Mouse (Mus musculus): ENCODE data around the gene Kif1b.
"Not testable (repeated sequence)": the region's sequence is repeated elsewhere in the genome, so short reads cannot be mapped to it uniquely, and the experiment has no call there.

Kif1b gene

DNA sequence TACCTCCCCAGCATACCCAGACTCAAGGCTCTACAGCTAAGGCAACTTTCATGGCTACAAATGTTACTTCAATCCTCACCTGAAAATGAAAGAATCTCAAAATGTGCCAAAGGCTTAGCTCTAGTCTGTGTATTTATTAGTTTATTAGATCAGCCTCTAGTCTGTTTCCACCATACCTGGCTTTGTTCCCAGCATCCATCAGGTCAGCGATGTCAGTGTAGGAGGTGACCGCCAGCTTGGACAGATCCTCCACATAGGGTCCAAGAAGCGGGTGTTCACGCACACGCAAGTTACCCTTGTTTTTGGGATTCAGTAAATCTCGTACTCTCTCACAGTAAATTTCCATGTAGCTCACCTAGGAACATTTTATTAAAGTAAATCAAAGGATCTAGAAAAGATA, 37.0 kb downstream of the Kif1b start:
- DNase-seq (ENCODE audit: low spot score in 2 of 2), result no peak

DNA sequence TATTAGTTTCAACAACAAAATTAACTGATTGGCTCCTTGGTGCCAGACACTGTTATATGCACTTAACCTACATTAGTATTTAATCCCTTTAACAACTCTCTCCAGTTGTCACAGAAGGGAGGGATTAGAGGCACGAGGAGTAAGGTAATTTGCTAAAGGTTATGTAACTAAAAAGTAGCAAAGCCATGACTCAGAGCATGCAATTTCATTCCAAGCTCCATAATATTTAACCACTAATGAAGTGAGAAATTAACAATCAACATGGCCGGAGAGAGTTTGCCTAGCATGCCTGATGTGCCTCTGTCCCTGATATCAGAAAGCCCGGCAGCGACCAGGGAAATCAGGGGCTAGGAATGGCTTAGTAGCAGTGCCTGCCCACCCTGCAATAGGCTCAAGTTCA, 38.5 kb downstream of the Kif1b start:
- DNase-seq (ENCODE audit: low spot score in 2 of 2), result no peak

DNA sequence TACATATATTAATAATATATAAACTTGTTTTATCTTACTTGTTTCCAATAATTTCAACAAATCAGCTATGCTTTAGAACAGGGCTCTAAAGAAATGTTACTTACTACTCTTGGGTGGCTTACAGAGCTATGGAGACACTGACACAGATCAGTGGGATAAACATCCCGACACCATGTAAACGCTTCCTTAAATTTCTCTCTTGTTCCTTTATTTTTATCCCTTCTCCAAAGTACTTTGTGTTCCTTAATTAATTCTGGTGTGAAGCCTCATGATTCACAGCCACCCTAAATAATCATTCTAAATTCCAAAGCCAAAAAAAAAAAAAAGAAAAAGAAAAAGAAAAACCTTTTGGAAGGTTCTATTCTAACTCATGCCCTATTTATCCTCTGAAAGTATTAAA, 42.6 kb downstream of the Kif1b start:
- no peak for DNase-seq (ENCODE audit: low spot score in 2 of 2)

DNA sequence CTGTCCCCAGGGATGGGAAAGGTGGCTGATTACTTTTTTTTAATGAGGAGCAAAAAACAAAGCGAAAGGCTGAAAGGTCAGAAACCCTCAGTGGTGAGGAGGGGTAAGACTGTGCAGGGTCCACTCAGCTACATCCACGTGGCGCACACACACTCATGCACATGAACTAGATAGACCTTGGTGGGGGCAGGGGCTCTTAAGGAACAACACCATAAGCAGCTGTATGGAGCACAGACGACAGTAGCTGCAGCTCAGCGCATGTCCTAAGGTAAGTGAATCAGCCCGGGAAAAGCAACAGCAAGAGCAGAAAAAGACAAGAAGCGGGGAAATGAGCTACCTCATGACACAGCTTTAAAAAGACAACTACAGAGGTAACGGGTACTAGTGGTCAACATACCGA, 44.3 kb downstream of the Kif1b start:
- DNase-seq (ENCODE audit: low spot score in 2 of 2), result no peak

DNA sequence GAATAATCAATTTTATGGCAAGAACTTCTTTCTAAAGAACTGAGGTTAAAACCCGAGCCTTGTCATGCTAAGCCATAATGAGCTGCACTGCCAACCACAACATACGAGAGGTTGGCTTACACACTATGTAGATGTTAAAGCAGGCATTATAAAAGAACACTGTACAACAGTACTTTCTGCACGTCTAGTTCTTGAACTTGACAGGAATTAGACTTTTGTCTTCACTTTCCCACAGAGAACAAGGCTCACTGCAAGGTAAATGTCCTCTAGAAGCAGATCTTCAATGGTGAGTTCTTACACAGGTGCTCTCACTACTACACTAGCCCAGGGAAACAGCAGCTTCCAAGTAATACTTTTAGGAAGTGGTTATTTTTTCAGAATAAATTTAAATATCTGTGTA, 46.0 kb downstream of the Kif1b start:
- no peak for DNase-seq (ENCODE audit: low spot score in 2 of 2)

DNA sequence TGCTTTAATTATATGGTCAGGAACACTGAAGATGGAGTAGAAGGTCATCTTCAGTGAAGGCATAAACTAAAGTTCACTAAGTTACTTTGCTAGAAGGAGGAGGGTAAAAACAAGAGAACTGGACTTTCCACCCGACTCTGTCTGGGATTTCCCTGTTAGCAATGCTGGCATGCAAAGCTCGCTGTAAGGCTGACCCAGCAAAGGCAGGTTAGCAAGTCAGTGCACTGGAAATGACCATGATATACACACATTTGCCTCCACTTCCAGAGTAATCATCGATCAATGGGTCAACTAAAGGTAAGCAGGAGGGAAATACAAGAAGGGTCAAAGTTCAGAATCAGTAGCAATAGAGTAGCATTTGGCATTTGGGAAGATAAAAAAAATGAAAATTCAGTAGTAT, 46.6 kb downstream of the Kif1b start:
- no peak for DNase-seq (ENCODE audit: low spot score in 2 of 2)

DNA sequence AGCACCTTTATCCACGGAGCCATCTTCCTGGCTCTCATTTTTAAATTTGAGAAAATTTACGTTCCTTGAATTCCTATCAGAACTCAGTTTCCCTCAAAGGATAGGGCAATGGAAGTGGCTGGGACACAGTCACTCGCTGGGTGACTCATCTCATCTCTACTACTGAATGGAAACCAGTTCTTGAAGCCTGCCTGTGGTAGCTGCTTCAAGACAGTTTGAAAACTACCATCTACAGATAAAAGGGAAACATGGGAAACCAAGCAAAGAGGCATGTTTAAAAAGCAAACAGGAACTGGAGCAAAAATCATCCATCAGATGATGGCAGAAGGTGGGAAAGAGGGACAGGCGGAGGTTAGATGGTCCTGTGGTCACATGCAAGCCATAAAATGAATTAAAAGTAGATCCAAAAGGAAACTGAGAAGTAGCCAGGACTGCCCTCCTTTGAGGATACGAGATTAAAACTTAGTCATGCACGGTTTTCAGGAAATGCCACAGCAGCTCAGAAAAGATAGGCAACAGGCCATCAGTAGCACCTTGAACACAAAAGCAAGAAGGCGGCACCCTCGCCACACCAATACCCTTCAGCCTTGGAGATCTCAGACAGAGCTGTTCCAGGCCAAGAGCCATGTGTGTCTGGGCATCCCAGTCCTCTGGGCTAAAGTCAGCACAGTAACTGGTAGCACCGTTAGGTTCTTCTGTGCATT, 48.0 kb downstream of the Kif1b start:
- no peak for DNase-seq (ENCODE audit: low spot score in 2 of 2)

DNA sequence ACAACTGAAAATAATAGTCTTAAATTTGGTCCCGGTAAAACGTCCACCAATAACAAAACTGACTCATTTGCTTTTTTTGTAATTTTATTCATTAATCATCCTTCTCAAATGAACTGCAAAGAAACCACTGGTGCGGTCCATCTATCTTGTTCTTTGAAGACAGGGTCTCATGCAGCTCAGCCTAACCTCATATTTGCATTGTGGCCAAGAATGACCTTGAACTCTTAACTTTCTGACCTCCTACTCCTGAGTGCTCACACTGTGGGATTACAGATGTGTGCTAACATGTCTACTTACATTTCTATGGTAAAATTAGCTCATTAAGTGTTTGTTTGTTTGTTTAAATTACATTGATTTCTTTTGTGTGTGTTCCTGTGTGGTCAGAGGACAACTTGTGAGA, 48.6 kb downstream of the Kif1b start:
- DNase-seq (ENCODE audit: low spot score in 2 of 2), result no peak

DNA sequence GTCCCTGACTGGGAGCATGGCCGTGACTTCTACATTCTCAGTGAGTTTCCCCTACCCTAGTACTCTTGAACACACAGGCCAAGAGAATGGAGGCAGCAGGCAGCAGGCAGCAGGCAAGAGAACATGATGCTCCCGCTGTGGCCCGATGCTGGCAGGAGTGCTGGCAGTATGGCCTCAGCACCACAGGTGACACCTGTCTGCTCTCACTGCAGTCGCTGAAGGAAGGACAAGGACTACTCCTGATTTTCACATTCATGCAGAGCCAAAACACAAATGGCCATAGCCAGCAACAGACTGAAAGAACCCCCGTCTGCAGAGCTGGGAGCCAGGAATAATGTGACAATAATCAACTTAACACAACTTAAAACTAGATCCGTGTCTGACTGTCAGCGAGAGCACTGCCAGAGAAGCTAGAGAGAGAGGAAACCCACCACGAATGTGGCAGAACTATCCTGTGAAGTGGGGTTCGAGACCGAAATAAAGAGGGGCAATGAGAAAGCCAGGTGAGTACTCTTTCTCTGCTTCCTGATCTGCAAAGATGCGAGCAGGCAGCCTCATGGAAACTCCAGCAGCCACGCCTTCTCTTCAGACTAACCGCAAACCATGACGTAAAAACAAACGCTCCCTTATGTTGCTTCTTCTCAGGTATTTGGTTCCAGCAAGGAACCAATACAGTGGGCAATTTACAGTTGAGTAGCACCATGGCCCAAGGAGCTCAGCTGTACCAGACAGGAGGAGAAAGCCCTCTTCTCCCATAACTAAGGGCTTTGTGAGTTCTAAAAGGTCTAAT, 50.8 kb downstream of the Kif1b start:
- DNase-seq (ENCODE audit: low spot score in 2 of 2), result no peak

DNA sequence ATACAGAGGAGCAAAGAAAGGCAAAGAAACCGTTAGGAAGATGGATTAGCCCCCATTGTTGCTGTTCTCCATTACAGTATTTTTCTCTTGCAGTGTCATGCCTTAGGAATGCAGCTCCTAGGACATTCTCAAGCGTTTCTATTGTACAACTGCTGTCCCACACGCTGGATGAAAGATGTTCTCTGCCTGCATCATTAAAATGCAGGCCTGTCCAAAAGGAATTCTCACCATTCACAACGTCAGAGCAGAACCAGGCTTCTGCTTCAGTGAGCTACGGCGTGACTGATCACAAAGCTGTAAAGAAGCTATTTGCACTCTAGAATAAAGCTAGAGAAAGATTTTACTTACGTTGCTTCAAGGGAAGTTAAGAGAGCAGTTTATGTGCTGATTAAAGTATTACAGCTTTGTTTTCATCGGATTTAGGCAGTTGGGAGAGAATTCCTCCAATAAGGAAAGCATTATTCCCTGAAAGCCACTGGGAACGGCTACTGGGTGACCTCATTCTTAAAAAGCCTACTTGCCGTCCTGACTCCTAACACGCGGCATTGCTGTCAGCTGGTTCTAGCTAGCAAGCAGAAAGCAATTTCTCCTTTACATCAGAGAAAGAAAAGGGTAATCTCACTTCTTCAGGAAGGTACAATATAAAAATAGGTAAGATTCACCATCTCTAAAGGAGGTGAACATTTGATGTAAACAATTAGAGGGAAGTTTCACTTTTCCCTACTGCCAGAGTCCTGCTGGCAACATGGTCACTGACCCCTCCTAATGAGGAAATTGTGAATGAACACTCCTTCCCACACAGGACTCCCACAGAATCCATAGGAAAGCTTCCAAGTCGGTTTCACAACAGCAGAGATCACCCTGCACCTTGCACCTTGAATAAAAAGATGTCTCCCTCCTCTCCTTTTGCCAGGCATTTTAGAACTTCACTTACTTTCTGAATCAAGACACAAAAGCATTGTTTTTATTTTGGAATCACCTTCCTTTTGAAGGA, 51.9 kb downstream of the Kif1b start:
- DNase-seq (ENCODE audit: low spot score in 2 of 2), result no peak

DNA sequence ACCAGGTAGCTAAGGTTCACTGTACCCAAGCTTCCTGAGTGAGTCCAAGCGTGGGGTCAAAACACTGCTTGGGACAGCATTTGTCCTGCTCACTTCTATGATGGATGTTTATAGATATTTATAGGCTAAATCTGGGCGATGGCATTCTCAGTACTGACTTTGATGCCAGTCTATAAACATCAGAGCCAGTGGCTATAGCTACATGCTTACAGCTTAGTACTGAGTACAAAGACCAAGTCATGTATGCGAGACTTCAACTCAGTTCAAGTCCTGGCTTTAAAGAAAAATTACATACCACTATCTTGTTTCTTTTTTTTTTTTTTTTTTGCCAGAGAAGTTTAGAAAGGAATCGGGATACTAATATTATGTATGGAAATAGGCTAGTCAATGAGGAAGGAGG, 52.7 kb downstream of the Kif1b start:
- DNase-seq (ENCODE audit: low spot score in 2 of 2), result no peak

DNA sequence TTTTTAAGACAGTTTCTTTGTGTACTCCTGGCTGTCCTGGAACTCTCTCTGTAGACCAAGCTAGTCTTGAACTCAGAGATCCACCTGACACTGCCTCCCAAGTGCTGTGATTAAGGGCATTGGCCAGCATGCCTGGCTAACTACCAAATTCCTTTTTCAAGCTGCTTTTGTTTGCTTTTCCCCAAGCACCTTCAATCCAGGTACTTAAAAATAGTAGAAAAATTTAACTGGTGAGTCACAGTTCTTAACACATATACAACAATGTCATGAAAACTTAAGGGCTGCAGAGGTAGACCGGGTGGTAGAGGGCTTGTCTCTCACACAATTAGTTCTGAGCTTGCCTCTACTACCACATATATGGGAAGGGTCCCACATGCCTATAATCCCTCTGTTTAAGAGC, 58.2 kb downstream of the Kif1b start:
- DNase-seq (ENCODE audit: low spot score in 2 of 2), result no peak

DNA sequence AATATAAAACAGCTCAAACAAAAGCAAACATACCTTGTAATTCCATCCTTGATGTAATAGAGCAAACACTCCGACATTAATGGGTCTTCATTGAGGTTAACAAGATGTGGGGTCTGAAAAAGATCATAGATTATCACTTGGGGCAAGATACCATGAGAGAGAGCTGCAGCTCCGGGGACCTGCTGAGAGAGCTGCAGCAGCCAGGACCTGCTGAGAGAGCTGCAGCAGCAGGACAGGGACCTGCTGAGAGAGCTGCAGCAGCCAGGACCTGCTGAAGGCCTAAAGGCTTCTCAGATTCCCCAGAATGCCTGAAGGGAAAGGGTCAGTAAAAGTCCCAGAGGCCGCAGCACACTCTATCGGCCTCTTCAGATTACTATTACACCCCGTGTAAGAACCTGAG, 59.7 kb downstream of the Kif1b start:
- no peak for DNase-seq (ENCODE audit: low spot score in 2 of 2)

DNA sequence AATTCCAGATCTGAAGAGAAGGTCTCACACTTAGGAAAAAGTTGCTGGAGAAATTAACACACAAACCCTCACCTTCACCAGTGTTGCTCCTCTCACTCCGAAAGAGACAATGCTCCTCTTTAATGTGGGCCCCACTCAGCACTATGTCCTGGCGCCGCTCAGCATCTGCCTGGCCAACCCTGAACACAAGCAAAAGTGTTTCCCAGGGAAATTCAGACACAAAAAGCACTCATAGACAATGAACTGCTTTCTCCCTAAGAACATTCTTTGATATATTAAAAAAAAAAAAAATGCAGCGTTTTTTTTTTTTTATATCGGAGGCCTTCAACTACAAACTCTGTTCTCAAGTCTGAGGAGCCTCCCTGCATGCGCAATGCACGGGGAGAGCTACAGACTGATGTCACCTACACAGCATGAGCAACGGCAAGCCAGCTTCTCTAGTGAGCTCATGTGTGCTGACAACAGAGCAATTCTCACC, 60.3 kb downstream of the Kif1b start:
- peak; percentile 40 to 50 for DNase-seq (ENCODE audit: low spot score in 2 of 2)

DNA sequence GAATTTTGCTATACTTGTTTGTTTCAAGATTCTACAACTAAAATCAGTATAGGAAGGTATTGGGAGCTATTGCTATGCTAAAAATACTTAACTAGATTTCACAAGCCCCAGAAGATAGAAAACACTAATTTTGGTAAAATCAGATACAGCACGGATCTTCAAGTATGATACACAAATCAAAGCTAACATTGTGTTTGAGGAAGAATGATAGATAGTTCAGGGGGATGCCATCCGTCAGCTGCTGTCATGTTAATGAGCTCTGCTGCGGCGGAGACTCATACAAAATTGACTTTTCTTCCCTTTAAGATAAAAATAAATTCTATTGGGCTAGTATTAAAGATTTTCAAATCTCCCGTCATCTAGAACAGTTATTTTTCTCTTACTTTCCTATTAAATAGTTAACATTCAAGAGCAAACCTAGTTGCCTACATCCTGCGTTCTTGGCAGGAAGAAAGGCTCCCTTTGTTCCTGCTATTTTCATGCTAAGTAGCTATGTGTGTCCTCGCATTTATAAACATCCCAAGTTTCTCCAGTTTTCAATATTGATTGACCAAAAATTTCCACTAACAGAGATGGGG, 60.8 kb downstream of the Kif1b start:
- no peak for DNase-seq (ENCODE audit: low spot score in 2 of 2)

DNA sequence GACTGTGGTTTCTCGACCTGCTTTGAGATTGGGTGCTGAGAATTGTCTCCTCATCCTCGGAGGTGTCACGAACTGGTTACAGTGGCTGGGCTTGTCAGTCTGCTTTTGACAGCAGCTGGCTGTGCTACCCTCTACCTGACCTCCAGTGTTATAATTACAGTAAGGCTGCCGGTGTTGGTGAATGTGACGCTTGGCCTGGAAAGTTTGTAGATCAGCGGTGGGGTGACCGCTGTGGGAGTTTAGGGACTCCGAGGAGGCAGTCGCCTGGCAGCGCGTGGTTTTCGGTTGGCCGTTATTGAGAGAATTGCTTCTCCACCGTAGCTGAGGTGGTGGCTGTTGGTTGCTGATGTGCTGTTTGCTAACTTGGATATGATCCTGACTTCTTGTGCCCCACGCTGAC, 70.5 kb downstream of the Kif1b start:
- no peak for DNase-seq (ENCODE audit: low spot score in 2 of 2)

DNA sequence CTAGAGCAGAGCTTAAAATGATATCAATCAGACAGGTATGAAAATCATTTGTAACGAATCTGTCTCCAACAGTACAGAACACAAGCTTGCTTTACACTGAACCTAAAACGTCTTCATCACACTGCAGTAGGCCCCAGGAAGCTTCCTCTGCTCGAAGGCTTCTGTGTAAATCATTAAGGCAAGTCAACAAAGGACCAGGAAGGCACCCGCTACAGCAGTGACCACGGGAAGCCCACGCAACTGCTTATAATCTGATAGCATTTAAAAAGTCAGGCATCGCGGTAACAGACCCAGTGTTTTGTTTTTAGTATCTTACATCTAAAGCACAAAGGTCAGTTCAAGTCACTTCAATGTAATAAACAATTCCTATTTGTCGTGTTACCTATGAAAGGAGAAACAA, 73.6 kb downstream of the Kif1b start:
- DNase-seq (ENCODE audit: low spot score in 2 of 2), result no peak

DNA sequence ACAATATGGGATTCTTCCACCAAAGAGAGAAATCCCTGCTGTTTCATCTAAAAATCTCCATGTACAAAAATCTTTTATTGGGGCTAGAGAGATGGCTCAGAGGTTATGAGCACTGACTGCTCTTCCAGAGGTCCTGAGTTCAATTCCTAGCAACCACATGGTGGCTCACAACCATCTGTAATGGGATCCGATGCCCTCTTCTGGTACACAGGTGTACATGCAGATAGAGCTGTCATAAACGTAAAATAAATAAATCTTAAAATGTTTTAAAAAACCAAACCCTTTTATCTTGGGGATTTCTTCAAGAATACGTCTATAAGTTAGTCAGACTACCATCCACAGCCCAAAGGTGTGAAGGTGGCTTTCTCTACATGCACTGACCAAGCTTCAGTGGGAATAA, 78.8 kb downstream of the Kif1b start:
- not testable (repeated sequence) for DNase-seq (ENCODE audit: low spot score in 2 of 2)

DNA sequence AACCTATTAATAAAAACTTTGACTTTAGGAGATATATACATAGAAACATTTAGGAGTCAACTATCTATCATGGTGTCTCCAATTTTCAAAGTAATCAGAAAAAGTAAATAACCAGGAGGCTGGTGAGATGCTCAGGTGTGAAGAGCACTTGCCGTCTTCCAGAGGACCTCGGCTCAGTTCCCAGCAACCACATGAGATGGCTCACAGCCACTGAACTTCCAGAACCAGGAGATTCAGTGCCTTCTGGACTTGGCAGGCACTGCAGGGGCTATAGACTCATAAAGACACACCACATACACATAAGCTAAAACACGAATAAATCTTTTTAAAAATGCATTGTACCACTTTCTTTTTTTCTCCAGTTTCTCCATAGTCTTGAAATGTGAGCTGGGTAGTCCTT, 79.2 kb downstream of the Kif1b start:
- DNase-seq (ENCODE audit: low spot score in 2 of 2), result no peak

DNA sequence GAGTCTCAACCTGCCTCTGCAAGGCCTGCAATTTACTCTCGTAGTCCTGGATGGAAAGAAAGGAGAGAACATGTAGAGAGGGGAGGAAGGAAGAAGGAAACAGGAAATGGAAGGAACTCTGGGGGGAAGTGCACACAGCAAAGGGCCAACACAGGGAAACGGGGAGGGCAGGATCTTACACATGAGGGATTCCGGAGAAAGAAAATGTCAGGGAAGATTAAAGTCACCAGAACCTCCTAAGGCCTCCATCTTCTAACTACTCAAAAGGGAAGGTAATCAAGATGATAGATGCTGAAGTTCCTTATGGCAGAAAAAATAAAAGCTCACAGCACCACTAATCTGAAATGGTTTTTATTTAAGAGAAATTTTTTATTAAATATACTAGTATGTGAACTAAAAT, 81.2 kb downstream of the Kif1b start:
- no peak for DNase-seq (ENCODE audit: low spot score in 2 of 2)

DNA sequence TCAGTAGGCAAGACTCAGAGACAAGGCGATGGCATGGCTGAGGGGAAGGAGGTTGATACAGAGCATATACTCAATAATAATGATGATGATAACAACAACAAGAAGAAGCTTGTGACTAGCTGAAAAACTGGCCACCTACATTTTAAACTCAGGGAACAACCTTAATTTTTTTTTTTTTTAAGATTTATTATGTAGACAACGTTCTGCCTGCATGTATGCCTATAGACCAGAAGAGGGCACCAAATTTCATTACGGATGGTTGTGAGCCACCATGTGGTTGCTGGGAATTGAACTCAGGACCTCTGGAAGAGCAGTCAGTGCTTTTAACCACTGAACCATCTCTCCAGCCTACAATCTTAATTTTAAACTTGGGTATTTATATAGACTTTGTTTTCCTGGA, 84.0 kb downstream of the Kif1b start:
- no peak for DNase-seq (ENCODE audit: low spot score in 2 of 2)

DNA sequence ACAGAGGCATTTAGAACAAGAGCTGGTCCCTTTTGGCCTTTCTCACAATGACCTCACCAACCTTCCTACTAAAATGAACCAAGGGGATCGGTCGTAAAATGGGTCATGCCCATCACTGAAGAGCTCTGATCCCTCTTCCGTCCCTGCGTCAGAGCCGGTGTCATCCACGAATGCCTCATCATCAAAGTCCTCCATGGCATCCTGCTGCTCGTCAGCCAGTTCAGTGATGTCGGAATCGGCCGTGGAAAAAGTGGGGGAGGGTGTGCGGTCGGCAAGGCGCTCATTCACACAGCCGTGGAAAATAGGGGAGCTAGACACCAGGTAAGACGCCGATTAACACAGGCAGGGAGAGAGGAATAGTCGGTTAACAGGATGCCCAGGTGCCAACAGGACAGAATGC, 87.0 kb downstream of the Kif1b start:
- peak; percentile 35 to 41 for DNase-seq (ENCODE audit: low spot score in 2 of 2)
